Mouse (Mus musculus): ENCODE measurements around the gene Nlgn2. TPM values are rescaled to one million over a fixed set of nuclear protein-coding genes. Genes with fewer than 3 reads are reported as not detected.
A peak's percentile ranks its signal among the peaks of the same experiment; 100 is the strongest.

Nlgn2 gene
- total and polyA plus RNA-seq, 3 experiments: 20.3 to 43.3 (median 29.8) TPM

DNA sequence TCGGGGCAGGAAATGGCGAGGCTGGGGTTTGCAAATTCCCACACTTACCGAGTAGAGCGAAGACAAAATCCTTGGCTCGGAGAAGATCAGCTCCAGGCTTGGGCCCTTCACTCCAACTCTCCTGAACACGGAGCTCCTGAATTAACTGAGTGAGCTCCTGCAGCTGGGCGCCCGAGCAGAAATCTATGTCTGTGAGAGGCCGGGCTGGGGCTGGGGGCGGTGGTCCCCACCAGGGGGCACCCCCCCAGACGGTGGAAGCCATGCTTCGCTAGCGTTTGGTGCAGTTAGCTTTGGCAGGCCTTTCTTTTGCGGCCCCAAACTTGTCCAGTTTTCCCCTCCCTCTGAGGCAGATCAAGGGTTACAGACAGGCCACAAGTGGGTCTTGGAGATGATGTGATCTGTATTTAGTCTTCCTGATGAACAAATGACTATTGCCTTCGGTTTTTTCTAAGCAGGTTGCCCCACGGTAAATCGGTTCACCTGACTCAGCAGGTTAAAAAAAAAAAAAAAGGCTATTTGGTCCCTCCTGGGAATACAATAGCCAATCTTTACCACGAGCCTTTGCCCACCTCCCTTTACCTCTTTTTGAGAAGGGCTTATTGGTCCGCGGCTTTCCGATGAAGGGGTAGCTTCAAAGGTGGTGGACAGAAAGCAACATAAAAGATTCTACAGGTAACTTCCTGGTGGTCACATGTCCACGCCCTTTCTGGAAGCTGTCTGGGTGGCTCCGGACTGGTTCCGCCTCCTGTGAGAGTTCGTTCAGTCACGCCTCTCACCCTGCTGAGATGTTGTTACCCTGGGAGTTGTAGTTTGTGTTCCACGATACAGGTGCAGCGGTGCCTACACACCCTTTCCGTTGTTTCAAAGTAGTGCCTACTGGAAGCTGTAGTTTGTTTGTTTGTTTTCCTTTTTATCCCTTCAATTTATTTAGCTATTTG is 32.3 kb downstream of the Nlgn2 start, which contains the start of gene Tmem102:
TSS of gene Tmem102 (minus strand) at position 653 of the 938 bp plus-strand sequence.
- no peaks in the 10 kb centered on the region; a peak in 1 of 4 replicates for H3K36me3 ChIP-seq (ENCODE audit: control insufficient read depth in 1 of 2, insufficient read depth in 2 of 2, low read length in 2 of 2)
- H3K9ac ChIP-seq (ENCODE audit: control insufficient read depth, low read depth, low read length, poor library complexity, severe bottlenecking): peak within 1 kb of the TSS; percentile 78; the same call in 1 of the 2 replicates
- H3K4me1 ChIP-seq (ENCODE audit: control insufficient read depth in 1 of 2, insufficient read depth in 2 of 2, low read length in 2 of 2): peaks cover 3 to 11% of the 10 kb centered on the region in 2 experiments; a peak in 3 of 4 replicates
- TF ChIP-seq USF1 (IDR thresholded peaks at IDR 0.05; ENCODE audit: low read depth, low read length) (0 out of 2 replicates have a peak, but pooled peaks have one; percentile 34), TBP (IDR thresholded peaks at IDR 0.05; ENCODE audit: low read depth, low read length) (no peak), CTCF (IDR thresholded peaks at IDR 0.05 in 2 of 3, conservative IDR thresholded peaks at IDR 0.05 in 1 of 3; ENCODE audit: control insufficient read depth in 1 of 3, insufficient read depth in 1 of 3, low read depth in 2 of 3, low read length in 3 of 3, poor library complexity in 1 of 3, severe bottlenecking in 1 of 3) (peak in 1 of 3 experiments; percentile 16; a peak in 1 of 6 replicates)
- peak within 1 kb of the TSS; percentile 70 to 89 for H3K4me3 ChIP-seq (ENCODE audit: control insufficient read depth in 1 of 2, insufficient read depth in 1 of 2, low read depth in 2 of 2, low read length in 2 of 2)
- H3K27ac ChIP-seq (ENCODE audit: control insufficient read depth, low read depth, low read length): no peak within 1 kb of the TSS
- DNase-seq (ENCODE audit: low read depth, low spot score): no peak
- H3K9me3 ChIP-seq (replicated peaks; ENCODE audit: insufficient read depth, low read length): no peaks in the 10 kb centered on the region
- peaks cover 8% of the 10 kb centered on the region; the same call in 1 of the 2 replicates for H3K79me2 ChIP-seq (ENCODE audit: control insufficient read depth, insufficient read depth, low read length, poor library complexity)
- peaks cover 0 to under 1% of the 10 kb centered on the region in 2 experiments; a peak in 2 of 4 replicates for H3K27me3 ChIP-seq (ENCODE audit: control insufficient read depth in 1 of 2, insufficient read depth in 2 of 2, low read length in 2 of 2)

DNA sequence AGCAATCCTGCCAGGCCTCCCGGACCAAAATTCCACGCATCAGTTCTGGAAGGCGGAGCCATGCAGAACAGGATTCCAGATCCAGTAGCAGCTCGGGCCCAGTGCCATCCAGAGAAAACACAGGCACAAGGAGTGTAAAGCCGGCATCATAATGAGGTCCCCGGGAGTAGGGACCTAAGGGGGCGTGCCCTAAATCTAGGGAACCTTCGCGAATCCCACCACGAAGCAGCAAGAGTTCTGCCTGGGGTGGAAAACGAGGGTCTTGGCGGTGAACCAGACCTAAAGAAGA is 33.0 kb downstream of the Nlgn2 start:
- H3K9me3 ChIP-seq (replicated peaks; ENCODE audit: insufficient read depth, low read length): no peaks in the 10 kb centered on the region
- peaks cover 8% of the 10 kb centered on the region; the same call in 1 of the 2 replicates for H3K79me2 ChIP-seq (ENCODE audit: control insufficient read depth, insufficient read depth, low read length, poor library complexity)
- H3K9ac ChIP-seq (ENCODE audit: control insufficient read depth, low read depth, low read length, poor library complexity, severe bottlenecking): peak overlapping the region; percentile 78; the same call in 1 of the 2 replicates
- peaks cover 3 to 11% of the 10 kb centered on the region in 2 experiments; a peak in 3 of 4 replicates for H3K4me1 ChIP-seq (ENCODE audit: control insufficient read depth in 1 of 2, insufficient read depth in 2 of 2, low read length in 2 of 2)
- H3K36me3 ChIP-seq (ENCODE audit: control insufficient read depth in 1 of 2, insufficient read depth in 2 of 2, low read length in 2 of 2): peaks cover 0 to under 1% of the 10 kb centered on the region in 2 experiments; a peak in 2 of 4 replicates
- H3K27me3 ChIP-seq (ENCODE audit: control insufficient read depth in 1 of 2, insufficient read depth in 2 of 2, low read length in 2 of 2): no peaks in the 10 kb centered on the region; a peak in 1 of 4 replicates
- no peak for DNase-seq (ENCODE audit: low read depth, low spot score)
- no peak overlapping the region for H3K27ac ChIP-seq (ENCODE audit: control insufficient read depth, low read depth, low read length)
- H3K4me3 ChIP-seq (ENCODE audit: control insufficient read depth in 1 of 2, insufficient read depth in 1 of 2, low read depth in 2 of 2, low read length in 2 of 2): peak overlapping the region; percentile 70 to 89
- no peak for TF ChIP-seq TBP (IDR thresholded peaks at IDR 0.05; ENCODE audit: low read depth, low read length)
- no peak for TF ChIP-seq SIN3A (IDR thresholded peaks at IDR 0.05; ENCODE audit: low read length)

DNA sequence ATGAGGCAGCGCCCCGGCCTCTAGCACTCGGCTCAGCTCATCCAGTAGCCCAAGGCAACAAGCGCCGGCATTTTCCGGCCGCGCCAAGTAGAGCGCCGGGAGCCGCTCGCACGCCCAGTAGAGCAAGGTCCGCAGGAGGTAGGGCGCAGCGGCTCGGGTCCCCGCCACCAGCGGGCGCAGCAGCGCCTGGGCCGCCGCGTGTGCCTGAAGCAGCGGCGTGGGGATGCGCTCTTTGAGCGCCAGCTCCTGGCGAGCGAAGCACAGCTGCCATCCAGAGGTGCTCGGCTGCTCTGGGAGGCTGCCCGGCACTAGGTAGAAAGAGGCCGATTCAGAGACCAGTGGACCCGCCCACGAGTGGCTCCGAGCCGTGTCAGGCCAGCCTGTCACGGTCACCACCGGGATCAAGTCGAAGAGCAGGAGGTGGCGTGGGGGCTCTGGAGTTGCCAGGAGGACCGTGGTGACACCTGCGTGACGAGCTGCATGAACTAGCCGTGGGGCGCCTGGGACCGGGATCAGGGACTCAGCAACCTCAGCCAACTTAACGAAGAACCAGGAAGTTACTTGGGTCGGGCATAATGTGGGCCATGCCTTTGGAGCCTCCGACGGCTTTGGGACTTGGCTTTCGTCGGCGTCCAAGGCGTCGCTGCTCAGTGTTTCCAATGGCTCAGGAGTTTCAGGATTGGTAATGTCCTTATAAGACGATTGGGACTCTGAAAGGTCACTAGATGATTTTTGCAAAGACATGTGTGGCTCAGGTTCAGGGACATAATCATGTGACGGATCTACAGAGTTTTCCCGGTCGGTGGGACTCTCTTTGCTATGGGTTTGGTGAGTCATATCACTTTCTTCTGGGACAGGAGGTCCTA is 33.6 kb downstream of the Nlgn2 start:
- H3K4me1 ChIP-seq (ENCODE audit: control insufficient read depth in 1 of 2, insufficient read depth in 2 of 2, low read length in 2 of 2): peaks cover 5 to 16% of the 10 kb centered on the region in 2 experiments; a peak in 3 of 4 replicates
- no peaks in the 10 kb centered on the region; a peak in 1 of 4 replicates for H3K27me3 ChIP-seq (ENCODE audit: control insufficient read depth in 1 of 2, insufficient read depth in 2 of 2, low read length in 2 of 2)
- H3K4me3 ChIP-seq (ENCODE audit: control insufficient read depth in 1 of 2, insufficient read depth in 1 of 2, low read depth in 2 of 2, low read length in 2 of 2): peak overlapping the region; percentile 70 to 89
- peaks cover 8% of the 10 kb centered on the region; the same call in 1 of the 2 replicates for H3K79me2 ChIP-seq (ENCODE audit: control insufficient read depth, insufficient read depth, low read length, poor library complexity)
- peaks cover 0 to 5% of the 10 kb centered on the region in 2 experiments; a peak in 2 of 4 replicates for H3K36me3 ChIP-seq (ENCODE audit: control insufficient read depth in 1 of 2, insufficient read depth in 2 of 2, low read length in 2 of 2)
- H3K27ac ChIP-seq (ENCODE audit: control insufficient read depth, low read depth, low read length): no peak overlapping the region
- peak overlapping the region; percentile 78 for H3K9ac ChIP-seq (ENCODE audit: control insufficient read depth, low read depth, low read length, poor library complexity, severe bottlenecking)
- DNase-seq (ENCODE audit: low read depth, low spot score): peak; percentile 81
- no peaks in the 10 kb centered on the region for H3K9me3 ChIP-seq (replicated peaks; ENCODE audit: insufficient read depth, low read length)
- TF ChIP-seq CHD2 (IDR thresholded peaks at IDR 0.05; ENCODE audit: low read length): no peak
- peak; percentile 14; the same call in 1 of the 2 replicates for TF ChIP-seq NELFE (IDR thresholded peaks at IDR 0.05; ENCODE audit: low read depth, low read length)
- no peak for TF ChIP-seq CHD1 (IDR thresholded peaks at IDR 0.05; ENCODE audit: low read depth, low read length)
- no peak; the same call in 1 of the 2 replicates for TF ChIP-seq UBTF (IDR thresholded peaks at IDR 0.05; ENCODE audit: borderline replicate concordance, insufficient read depth, low read depth, low read length)
- peak; percentile 45 for TF ChIP-seq SIN3A (IDR thresholded peaks at IDR 0.05; ENCODE audit: low read length)
- no peak for TF ChIP-seq MYB (IDR thresholded peaks at IDR 0.05; ENCODE audit: low read depth, low read length)
- no peak for TF ChIP-seq ZNF384 (IDR thresholded peaks at IDR 0.05; ENCODE audit: low read depth, low read length)
- TF ChIP-seq POLR2A (IDR thresholded peaks at IDR 0.05; ENCODE audit: control insufficient read depth in 1 of 2, insufficient read depth in 1 of 2, low read depth in 1 of 2, low read length in 2 of 2, poor library complexity in 1 of 2): peak; percentile 54 to 68; a peak in 3 of 4 replicates
- TF ChIP-seq USF1 (IDR thresholded peaks at IDR 0.05; ENCODE audit: low read depth, low read length): peak; percentile 53; the same call in 1 of the 2 replicates
- TF ChIP-seq POLR2AphosphoS2 (IDR thresholded peaks at IDR 0.05; ENCODE audit: low read length): no peak
- no peak for TF ChIP-seq MAFK (IDR thresholded peaks at IDR 0.05; ENCODE audit: borderline replicate concordance, low read depth, low read length)
- TF ChIP-seq TAL1 (IDR thresholded peaks at IDR 0.05; ENCODE audit: low read length): no peak
- no peak for TF ChIP-seq ZKSCAN1 (IDR thresholded peaks at IDR 0.05; ENCODE audit: low read depth, low read length)
- TF ChIP-seq ELF1 (IDR thresholded peaks at IDR 0.05; ENCODE audit: low read depth, low read length): 0 out of 2 replicates have a peak, but pooled peaks have one; percentile 44
- no peak for TF ChIP-seq GATA1 (IDR thresholded peaks at IDR 0.05; ENCODE audit: low read depth, low read length)
- TF ChIP-seq E2F4 (IDR thresholded peaks at IDR 0.05; ENCODE audit: borderline replicate concordance, low read depth, low read length): no peak
- 0 out of 2 replicates have a peak, but pooled peaks have one; percentile 30 for TF ChIP-seq NRF1 (IDR thresholded peaks at IDR 0.05; ENCODE audit: insufficient read depth, low read depth, low read length, poor library complexity, severe bottlenecking)
- peak; percentile 44 for TF ChIP-seq MAX (IDR thresholded peaks at IDR 0.05; ENCODE audit: low read length)
